Mouse (Mus musculus) thymus, adult 18-20 months (tissue): ENCODE measurements around the gene Adam12.

Experiments used
- DNase-seq, 2 experiments: peaks; one replicate each; pipeline ENCODE4 v3.0.0; 2022; ENCODE audit warnings: mixed read lengths in 2 of 2

The Adam12 gene

GRCm38 (mm10) chr7:133990930-133991329 is 241.0 kb downstream of the Adam12 start:
- DNase-seq, result no peak

- DNase-seq, result no peak
Measured at GRCm38 (mm10) chr7:133988356-133988755, 243.6 kb downstream of the Adam12 start.

GRCm38 (mm10) chr7:133986201-133986600 is 245.7 kb downstream of the Adam12 start:
- no peak for DNase-seq

- no peak for DNase-seq
Measured at GRCm38 (mm10) chr7:133985648-133986047, 246.3 kb downstream of the Adam12 start.

- no peak for DNase-seq
Measured at GRCm38 (mm10) chr7:133976388-133977122, 255.4 kb downstream of the Adam12 start.

GRCm38 (mm10) chr7:133971086-133971485 is 260.9 kb downstream of the Adam12 start:
- no peak for DNase-seq

GRCm38 (mm10) chr7:133970407-133970806 is 261.5 kb downstream of the Adam12 start:
- no peak for DNase-seq

- DNase-seq, result no peak
Measured at GRCm38 (mm10) chr7:133967906-133968305, 264.0 kb downstream of the Adam12 start.

GRCm38 (mm10) chr7:133963501-133963900 is 268.4 kb downstream of the Adam12 start:
- no peak for DNase-seq

- no peak for DNase-seq
Measured at GRCm38 (mm10) chr7:133959200-133959599, 272.7 kb downstream of the Adam12 start.

- no peak for DNase-seq
Measured at GRCm38 (mm10) chr7:133957873-133958272, 274.1 kb downstream of the Adam12 start.

- DNase-seq, result no peak
Measured at GRCm38 (mm10) chr7:133954111-133955091, 277.5 kb downstream of the Adam12 start.

- DNase-seq, result no peak
Measured at GRCm38 (mm10) chr7:133951777-133952545, 280.0 kb downstream of the Adam12 start.

GRCm38 (mm10) chr7:133947360-133947759 is 284.6 kb downstream of the Adam12 start:
- no peak for DNase-seq

GRCm38 (mm10) chr7:133946757-133947345 is 285.1 kb downstream of the Adam12 start:
- no peak for DNase-seq

- DNase-seq, result no peak
Measured at GRCm38 (mm10) chr7:133946113-133946512, 285.8 kb downstream of the Adam12 start.

GRCm38 (mm10) chr7:133940405-133940804 is 291.5 kb downstream of the Adam12 start:
- DNase-seq, result no peak

- DNase-seq, result no peak
Measured at GRCm38 (mm10) chr7:133937473-133937872, 294.5 kb downstream of the Adam12 start.

GRCm38 (mm10) chr7:133936377-133936776 is 295.6 kb downstream of the Adam12 start:
- DNase-seq, result no peak

- no peak for DNase-seq
Measured at GRCm38 (mm10) chr7:133933378-133933777, 298.6 kb downstream of the Adam12 start.

GRCm38 (mm10) chr7:133931481-133931880 is 300.5 kb downstream of the Adam12 start:
- no peak for DNase-seq

GRCm38 (mm10) chr7:133928981-133929380 is 303.0 kb downstream of the Adam12 start:
- DNase-seq, result no peak
